Mouse (Mus musculus) lung, postnatal 0 days (tissue): ENCODE data around the gene Paip2b.

ENCODE experiments used
- CTCF ChIP-seq: IDR thresholded peaks from 2 replicates; pipeline ENCODE4 v1.5.1; 2016; ENCODE audit warnings: antibody characterized with exemption, mild to moderate bottlenecking
- EP300 ChIP-seq: IDR thresholded peaks from 2 replicates; pipeline ENCODE4 v1.6.1; 2016; ENCODE audit warnings: antibody characterized with exemption, mild to moderate bottlenecking, control low read depth

- TF ChIP-seq CTCF: no peak
- no peak for TF ChIP-seq EP300
Observed at GRCm38 (mm10) chr6:83774781-83775563, 56.6 kb downstream of the Paip2b start.
